Mouse (Mus musculus): ENCODE measurements around the gene Snca. TPM values are rescaled to one million over a fixed set of nuclear protein-coding genes. Genes with fewer than 3 reads are reported as not detected.
A peak's percentile ranks its signal among the peaks of the same experiment; 100 is the strongest.
"Not testable (repeated sequence)": the region's sequence is repeated elsewhere in the genome, so short reads cannot be mapped to it uniquely, and the experiment has no call there.

Snca gene
- polyA plus RNA-seq, 1 experiment from 2014 or later: 95.0 TPM

DNA sequence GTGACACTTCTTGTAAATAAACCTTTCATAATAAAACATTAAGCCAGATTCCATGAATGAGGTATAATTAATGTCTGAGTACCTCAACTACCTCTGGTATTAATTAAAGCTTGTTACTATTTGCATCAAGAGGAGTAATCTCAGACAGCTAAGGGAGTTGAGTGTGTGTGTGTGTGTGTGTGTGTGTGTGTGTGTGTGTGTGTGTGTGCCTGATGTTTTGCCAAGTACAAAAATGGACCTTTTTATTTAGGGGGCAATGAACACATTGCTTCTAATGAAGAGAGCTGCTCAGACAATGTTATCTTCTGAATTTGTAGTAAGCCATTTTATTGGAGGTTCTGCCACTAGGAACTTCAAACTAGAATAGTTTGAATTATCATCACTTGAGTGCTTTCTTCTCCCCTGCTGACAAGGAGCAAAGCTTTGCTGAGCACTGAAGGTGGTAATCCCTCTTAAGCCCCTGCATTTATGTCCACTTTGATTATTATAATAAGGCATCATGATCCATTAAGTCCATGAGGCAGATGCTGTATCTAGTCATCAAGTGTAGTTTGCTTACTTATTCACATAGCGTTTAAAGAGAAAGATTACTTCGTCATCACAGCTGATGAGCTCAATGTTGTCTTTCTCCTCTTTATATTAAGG is 88.1 kb downstream of the Snca start:
- H3K27me3 ChIP-seq (replicated peaks; ENCODE audit: control insufficient read depth, insufficient read depth, low read length): no peaks in the 10 kb centered on the region
- no peaks in the 10 kb centered on the region for H3K9me3 ChIP-seq (replicated peaks; ENCODE audit: control insufficient read depth, low read length)
- ATAC-seq (no peak), DNase-seq (ENCODE audit: low spot score) (no peak)
- no peaks in the 10 kb centered on the region for H3K36me3 ChIP-seq (ENCODE audit: control insufficient read depth, insufficient read depth, low read length)
- H3K27ac ChIP-seq (ENCODE audit: low read depth, low read length): no peak overlapping the region
- no peak overlapping the region for H3K4me3 ChIP-seq (ENCODE audit: low read depth, low read length)
- WGBS: 19% methylated on average over 2 of the region's 2 CpGs
- H3K4me1 ChIP-seq (ENCODE audit: control insufficient read depth, insufficient read depth, low read length): no peaks in the 10 kb centered on the region
- H3K4me2 ChIP-seq (ENCODE audit: low read length): no peak overlapping the region
- H3K9ac ChIP-seq (ENCODE audit: low read length): no peak overlapping the region

DNA sequence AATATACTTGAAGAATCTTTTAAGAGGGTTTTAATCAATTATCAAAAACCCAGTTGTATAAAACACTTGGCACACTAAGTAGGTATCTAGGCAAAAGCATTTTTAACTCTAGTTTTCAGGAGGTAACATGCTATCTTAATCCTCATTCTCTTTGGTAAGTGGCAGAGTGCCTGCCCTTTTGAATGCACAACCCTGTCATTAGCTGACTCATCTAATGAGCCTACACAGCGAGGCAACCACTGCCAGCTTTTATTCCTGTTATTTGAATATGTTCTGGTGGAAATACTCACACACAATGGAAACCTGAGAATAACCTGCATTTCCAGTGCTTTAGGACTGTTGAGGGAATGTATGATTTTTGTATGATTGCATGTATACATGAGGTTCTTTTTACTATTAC is 89.9 kb downstream of the Snca start:
- Histone ChIP-seq H3K4me2 (ENCODE audit: low read length) (no peak overlapping the region), H3K9me3 (replicated peaks; ENCODE audit: control insufficient read depth, low read length) (no peaks in the 10 kb centered on the region), H3K9ac (ENCODE audit: low read length) (no peak overlapping the region), H3K36me3 (ENCODE audit: control insufficient read depth, insufficient read depth, low read length) (no peaks in the 10 kb centered on the region), H3K27ac (ENCODE audit: low read depth, low read length) (no peak overlapping the region), H3K27me3 (replicated peaks; ENCODE audit: control insufficient read depth, insufficient read depth, low read length) (no peaks in the 10 kb centered on the region), H3K4me3 (ENCODE audit: low read depth, low read length) (no peak overlapping the region), H3K4me1 (ENCODE audit: control insufficient read depth, insufficient read depth, low read length) (no peaks in the 10 kb centered on the region)
- ATAC-seq (no peak), DNase-seq (ENCODE audit: low spot score) (peak; percentile 45)
- WGBS: 6% methylated on average over 1 of the region's 1 CpGs

DNA sequence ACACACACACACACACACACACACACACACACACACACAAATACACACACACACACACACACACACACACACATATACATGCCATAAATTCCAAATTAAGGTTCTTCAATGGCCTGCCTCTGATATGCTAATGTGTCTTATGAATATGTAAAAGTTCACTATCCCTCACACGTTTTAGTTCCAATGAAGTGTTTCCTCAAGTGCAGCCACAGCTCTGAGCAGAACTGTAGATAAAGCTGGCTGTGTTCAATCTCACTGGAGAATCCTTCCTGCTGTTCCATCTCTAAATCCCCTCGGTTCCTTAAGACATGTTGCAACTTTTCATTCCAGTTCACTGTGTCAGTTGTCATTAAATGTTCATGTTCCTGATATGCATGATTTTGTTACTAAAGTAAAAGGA is 98.5 kb downstream of the Snca start:
- Histone ChIP-seq H3K27ac (ENCODE audit: low read depth, low read length) (no peak overlapping the region), H3K4me2 (ENCODE audit: low read length) (no peak overlapping the region), H3K9ac (ENCODE audit: low read length) (no peak overlapping the region), H3K4me3 (ENCODE audit: low read depth, low read length) (no peak overlapping the region), H3K4me1 (ENCODE audit: control insufficient read depth, insufficient read depth, low read length) (no peaks in the 10 kb centered on the region), H3K36me3 (ENCODE audit: control insufficient read depth, insufficient read depth, low read length) (no peaks in the 10 kb centered on the region), H3K9me3 (replicated peaks; ENCODE audit: control insufficient read depth, low read length) (no peaks in the 10 kb centered on the region), H3K27me3 (replicated peaks; ENCODE audit: control insufficient read depth, insufficient read depth, low read length) (no peaks in the 10 kb centered on the region)
- 20% methylated on average over 2 of the region's 2 CpGs for WGBS
- DNase-seq (ENCODE audit: low spot score): no peak
- ATAC-seq: no peak

GRCm38 (mm10) chr6:60724110-60724829 is 105.4 kb downstream of the Snca start:
- Histone ChIP-seq H3K9me3 (replicated peaks; ENCODE audit: control insufficient read depth, low read length) (no peaks in the 10 kb centered on the region), H3K9ac (ENCODE audit: low read length) (no peak overlapping the region), H3K4me1 (ENCODE audit: control insufficient read depth, insufficient read depth, low read length) (no peaks in the 10 kb centered on the region), H3K4me2 (ENCODE audit: low read length) (no peak overlapping the region), H3K27ac (ENCODE audit: low read depth, low read length) (no peak overlapping the region), H3K36me3 (ENCODE audit: control insufficient read depth, insufficient read depth, low read length) (no peaks in the 10 kb centered on the region), H3K4me3 (ENCODE audit: low read depth, low read length) (no peak overlapping the region), H3K27me3 (replicated peaks; ENCODE audit: control insufficient read depth, insufficient read depth, low read length) (no peaks in the 10 kb centered on the region)
- ATAC-seq (no peak), DNase-seq (ENCODE audit: low spot score) (peak; percentile 42)
- 74% methylated on average over 2 of the region's 2 CpGs for WGBS

- ATAC-seq: no peak
- Histone ChIP-seq H3K4me1 (ENCODE audit: control insufficient read depth, insufficient read depth, low read length) (no peaks in the 10 kb centered on the region), H3K27me3 (replicated peaks; ENCODE audit: control insufficient read depth, insufficient read depth, low read length) (no peaks in the 10 kb centered on the region), H3K9me3 (replicated peaks; ENCODE audit: control insufficient read depth, low read length) (no peaks in the 10 kb centered on the region), H3K9ac (ENCODE audit: low read length) (no peak overlapping the region), H3K36me3 (ENCODE audit: control insufficient read depth, insufficient read depth, low read length) (no peaks in the 10 kb centered on the region), H3K4me2 (ENCODE audit: low read length) (no peak overlapping the region), H3K4me3 (ENCODE audit: low read depth, low read length) (no peak overlapping the region), H3K27ac (ENCODE audit: low read depth, low read length) (no peak overlapping the region)
- WGBS: 79% methylated on average over 3 of the region's 3 CpGs
- DNase-seq (ENCODE audit: low spot score): no peak
Measured at GRCm38 (mm10) chr6:60717566-60717965, 112.1 kb downstream of the Snca start.

DNA sequence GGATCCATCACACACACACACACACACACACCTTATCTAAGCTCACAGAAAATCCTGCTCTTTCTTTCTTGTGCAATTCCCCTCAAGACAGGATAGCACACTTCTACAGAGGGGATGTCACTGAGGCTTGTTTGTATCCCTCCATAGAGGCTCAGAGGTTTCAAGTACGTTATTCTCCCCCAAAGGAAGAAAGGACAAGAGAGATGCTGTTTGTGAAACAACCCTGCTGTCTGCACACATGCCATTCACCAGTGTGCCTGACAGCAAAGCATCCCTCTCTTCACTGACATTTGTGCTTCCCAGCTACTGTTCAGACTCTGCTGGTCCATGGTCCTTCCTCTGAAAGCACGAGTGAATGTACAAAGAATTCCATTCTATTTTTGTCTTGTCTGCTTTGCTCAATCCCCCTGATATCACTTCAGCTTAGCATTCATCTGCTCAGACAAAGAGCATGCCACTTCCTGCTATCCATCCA is 119.6 kb downstream of the Snca start:
- H3K9ac ChIP-seq (ENCODE audit: low read length): no peak overlapping the region
- ATAC-seq: peak; percentile 37; the same call in 1 of the 2 replicates
- no peak overlapping the region for H3K4me2 ChIP-seq (ENCODE audit: low read length)
- peak overlapping the region; percentile 53 for H3K27ac ChIP-seq (ENCODE audit: low read depth, low read length)
- 21% methylated on average over 2 of the region's 2 CpGs for WGBS
- peak; percentile 11 for DNase-seq (ENCODE audit: low spot score)
- peaks cover 3% of the 10 kb centered on the region; the same call in 1 of the 2 replicates for H3K4me1 ChIP-seq (ENCODE audit: control insufficient read depth, insufficient read depth, low read length)
- H3K36me3 ChIP-seq (ENCODE audit: control insufficient read depth, insufficient read depth, low read length): no peaks in the 10 kb centered on the region
- no peaks in the 10 kb centered on the region for H3K9me3 ChIP-seq (replicated peaks; ENCODE audit: control insufficient read depth, low read length)
- no peak overlapping the region for H3K4me3 ChIP-seq (ENCODE audit: low read depth, low read length)
- H3K27me3 ChIP-seq (replicated peaks; ENCODE audit: control insufficient read depth, insufficient read depth, low read length): no peaks in the 10 kb centered on the region

GRCm38 (mm10) chr6:60698072-60698471 is 131.6 kb downstream of the Snca start:
- no peaks in the 10 kb centered on the region for H3K27me3 ChIP-seq (replicated peaks; ENCODE audit: control insufficient read depth, insufficient read depth, low read length)
- no peak overlapping the region for H3K4me3 ChIP-seq (ENCODE audit: low read depth, low read length)
- no peak overlapping the region for H3K4me2 ChIP-seq (ENCODE audit: low read length)
- DNase-seq (ENCODE audit: low spot score) (no peak), ATAC-seq (no peak)
- H3K27ac ChIP-seq (ENCODE audit: low read depth, low read length): no peak overlapping the region
- 79% methylated on average over 2 of the region's 2 CpGs for WGBS
- no peaks in the 10 kb centered on the region for H3K9me3 ChIP-seq (replicated peaks; ENCODE audit: control insufficient read depth, low read length)
- H3K9ac ChIP-seq (ENCODE audit: low read length): no peak overlapping the region
- no peaks in the 10 kb centered on the region for H3K36me3 ChIP-seq (ENCODE audit: control insufficient read depth, insufficient read depth, low read length)
- H3K4me1 ChIP-seq (ENCODE audit: control insufficient read depth, insufficient read depth, low read length): no peaks in the 10 kb centered on the region

GRCm38 (mm10) chr6:60687048-60687447 is 142.6 kb downstream of the Snca start:
- not testable (repeated sequence) for ATAC-seq; H3K4me3 ChIP-seq (ENCODE audit: low read depth, low read length); H3K27me3 ChIP-seq (replicated peaks; ENCODE audit: control insufficient read depth, insufficient read depth, low read length); H3K27ac ChIP-seq (ENCODE audit: low read depth, low read length); DNase-seq (ENCODE audit: low spot score); H3K9me3 ChIP-seq (replicated peaks; ENCODE audit: control insufficient read depth, low read length); H3K4me2 ChIP-seq (ENCODE audit: low read length); H3K4me1 ChIP-seq (ENCODE audit: control insufficient read depth, insufficient read depth, low read length); H3K36me3 ChIP-seq (ENCODE audit: control insufficient read depth, insufficient read depth, low read length); H3K9ac ChIP-seq (ENCODE audit: low read length)
- WGBS: 91% methylated on average over 4 of the region's 4 CpGs

DNA sequence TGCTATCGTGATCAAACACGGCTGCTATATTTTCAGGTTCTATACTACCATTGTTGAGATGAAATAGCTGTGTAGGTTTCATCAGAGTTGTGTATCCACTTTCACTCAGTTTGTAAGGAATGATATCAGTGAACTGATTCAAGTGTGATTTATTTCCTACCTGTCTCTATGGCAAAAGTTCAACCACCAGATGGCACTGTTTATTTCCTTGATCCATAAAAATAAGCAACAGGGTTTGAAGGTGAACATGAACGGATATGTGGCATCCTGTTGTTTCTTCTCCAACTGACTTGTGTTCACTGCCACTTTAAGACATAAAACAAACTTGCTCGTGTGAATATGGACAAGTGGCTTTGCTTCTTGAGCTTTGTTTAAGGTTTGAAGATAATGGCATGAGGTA is 147.4 kb downstream of the Snca start:
- DNase-seq (ENCODE audit: low spot score): peak; percentile 83
- Histone ChIP-seq H3K4me2 (ENCODE audit: low read length) (no peak overlapping the region), H3K27me3 (replicated peaks; ENCODE audit: control insufficient read depth, insufficient read depth, low read length) (no peaks in the 10 kb centered on the region), H3K36me3 (ENCODE audit: control insufficient read depth, insufficient read depth, low read length) (no peaks in the 10 kb centered on the region), H3K9me3 (replicated peaks; ENCODE audit: control insufficient read depth, low read length) (no peaks in the 10 kb centered on the region), H3K9ac (ENCODE audit: low read length) (no peak overlapping the region), H3K4me3 (ENCODE audit: low read depth, low read length) (no peak overlapping the region), H3K27ac (ENCODE audit: low read depth, low read length) (no peak overlapping the region), H3K4me1 (ENCODE audit: control insufficient read depth, insufficient read depth, low read length) (no peaks in the 10 kb centered on the region)
- peak; percentile 23; the same call in 1 of the 2 replicates for ATAC-seq
- WGBS: 47% methylated on average over 4 of the region's 4 CpGs
